Mouse (Mus musculus): ENCODE measurements around the gene Supv3l1.
"Not testable (repeated sequence)": the region's sequence is repeated elsewhere in the genome, so short reads cannot be mapped to it uniquely, and the experiment has no call there.

The Supv3l1 gene

GRCm38 (mm10) chr10:62449364-62450279 lies at the start of gene Supv3l1, which contains the start of gene 4930507D05Rik:
Supv3l1 (minus strand) TSS chr10:62449738.
4930507D05Rik (plus strand) TSS chr10:62449489.
- DNase-seq = peak; percentile 95

GRCm38 (mm10) chr10:62491681-62492080 lies 42.1 kb upstream of the Supv3l1 start:
- not testable (repeated sequence) for DNase-seq

- DNase-seq = peak; percentile 81
These were observed 38.7 kb upstream of the Supv3l1 start for GRCm38 (mm10) chr10:62488266-62488665.

- peak; percentile 99 for DNase-seq
These were observed 37.3 kb upstream of the Supv3l1 start, which contains the start of gene Vps26a for GRCm38 (mm10) chr10:62486618-62487415. Vps26a (minus strand) TSS chr10:62486805.

- no peak for DNase-seq
These were observed 36.5 kb upstream of the Supv3l1 start for GRCm38 (mm10) chr10:62485878-62486582.

DNA sequence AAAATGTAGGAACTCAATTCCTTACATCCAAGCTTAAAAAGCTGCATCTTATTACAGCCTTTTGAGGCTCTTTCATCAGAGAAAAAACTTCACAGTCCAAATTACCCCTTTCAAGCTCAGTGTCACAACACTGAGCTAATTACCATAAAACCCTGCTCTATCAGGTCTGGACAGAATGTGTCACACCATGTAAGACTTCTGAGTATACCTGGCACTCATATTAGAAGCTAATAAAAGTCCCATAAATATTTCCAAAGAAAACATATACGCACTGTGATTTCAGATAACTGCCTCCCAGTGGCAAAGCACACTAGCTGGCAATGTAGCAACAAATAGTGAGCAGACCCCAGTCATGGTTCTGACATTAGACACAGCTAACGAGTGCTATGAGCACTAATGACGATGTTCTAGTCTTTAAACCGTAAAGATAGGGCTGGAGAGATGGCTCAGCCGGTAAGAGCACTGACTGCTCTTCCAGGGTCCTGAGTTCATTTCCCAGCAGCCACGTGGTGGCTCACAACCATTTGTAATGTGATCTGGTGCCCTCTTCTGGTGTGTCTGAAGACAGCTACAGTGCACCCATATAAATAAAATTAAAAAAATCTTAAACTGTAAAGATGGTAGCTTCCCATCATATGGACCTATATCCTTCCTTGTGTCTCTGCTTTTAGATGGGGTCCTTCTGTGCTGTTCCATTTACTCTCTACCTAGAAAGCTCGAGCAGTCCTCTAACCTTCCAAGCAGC lies 31.7 kb upstream of the Supv3l1 start:
- no peak for DNase-seq

DNA sequence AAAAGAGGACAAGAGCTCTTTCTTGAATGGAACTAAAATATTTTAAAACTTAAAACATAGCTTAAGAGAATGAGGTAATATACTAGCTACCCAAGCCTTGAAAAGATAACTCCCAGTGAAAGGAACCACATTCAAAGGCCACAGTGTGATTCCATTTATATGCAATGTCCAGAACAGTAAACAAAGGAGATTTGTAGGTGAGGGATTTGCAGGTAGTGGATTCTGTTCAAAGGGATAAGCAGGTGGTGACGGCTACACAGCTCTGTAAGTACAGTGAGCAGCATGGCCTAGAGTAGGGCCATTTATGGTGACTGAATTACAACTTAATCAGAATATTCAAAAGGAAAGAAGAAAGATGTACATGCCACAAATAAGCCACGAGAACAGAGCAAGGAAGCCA lies 27.4 kb upstream of the Supv3l1 start:
- DNase-seq = no peak

GRCm38 (mm10) chr10:62474944-62475343 lies 25.4 kb upstream of the Supv3l1 start:
- no peak for DNase-seq

GRCm38 (mm10) chr10:62471105-62471504 lies 21.6 kb upstream of the Supv3l1 start:
- no peak for DNase-seq

- DNase-seq = no peak
These were observed 20.2 kb upstream of the Supv3l1 start for GRCm38 (mm10) chr10:62469736-62470135.

DNA sequence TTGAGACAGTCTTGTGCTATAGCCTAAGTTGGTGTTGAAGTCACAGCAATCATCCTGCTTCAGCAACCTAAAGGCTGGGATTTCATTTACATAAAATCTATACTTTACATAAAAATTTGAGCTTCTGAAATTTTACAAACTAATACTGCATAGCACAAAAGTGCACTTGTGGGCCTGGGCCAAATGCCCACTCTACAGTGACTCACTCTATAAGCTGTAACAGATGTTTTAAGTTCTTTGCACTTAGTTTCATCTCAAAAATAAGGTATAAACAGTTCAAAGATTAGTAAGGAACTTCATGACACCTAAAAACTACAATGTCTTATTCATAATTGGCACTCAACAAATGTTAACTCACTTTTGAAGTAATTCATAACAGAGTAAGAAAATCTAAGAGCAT lies 11.8 kb upstream of the Supv3l1 start:
- DNase-seq = no peak

DNA sequence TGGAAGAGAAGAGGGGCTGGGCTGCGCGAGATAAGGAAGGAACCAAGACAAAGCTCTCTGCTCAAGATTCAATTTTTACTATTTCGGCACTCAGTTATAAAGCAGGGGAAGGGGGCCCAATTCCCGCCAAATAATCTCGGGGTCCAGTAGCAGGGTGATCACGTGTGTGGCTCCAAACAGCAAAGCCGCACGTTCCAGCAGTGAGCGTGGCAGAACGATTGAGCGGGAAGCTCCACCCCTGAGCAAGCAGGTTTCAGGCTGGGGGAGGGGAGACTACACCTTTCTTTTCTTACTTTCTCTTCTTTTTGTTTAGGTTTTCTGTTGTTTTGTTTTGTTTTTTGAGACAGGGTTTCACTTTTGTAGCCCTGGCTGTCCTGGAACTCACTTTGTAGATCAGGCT lies 2.5 kb upstream of the Supv3l1 start:
- not testable (repeated sequence) for DNase-seq

- DNase-seq = no peak
These were observed 722 bp upstream of the Supv3l1 start for GRCm38 (mm10) chr10:62450280-62450640.

- no peak for DNase-seq
These were observed 19.1 kb downstream of the Supv3l1 start for GRCm38 (mm10) chr10:62430427-62430826.

GRCm38 (mm10) chr10:62425081-62425871 lies 24.3 kb downstream of the Supv3l1 start:
- DNase-seq = peak; percentile 37

DNA sequence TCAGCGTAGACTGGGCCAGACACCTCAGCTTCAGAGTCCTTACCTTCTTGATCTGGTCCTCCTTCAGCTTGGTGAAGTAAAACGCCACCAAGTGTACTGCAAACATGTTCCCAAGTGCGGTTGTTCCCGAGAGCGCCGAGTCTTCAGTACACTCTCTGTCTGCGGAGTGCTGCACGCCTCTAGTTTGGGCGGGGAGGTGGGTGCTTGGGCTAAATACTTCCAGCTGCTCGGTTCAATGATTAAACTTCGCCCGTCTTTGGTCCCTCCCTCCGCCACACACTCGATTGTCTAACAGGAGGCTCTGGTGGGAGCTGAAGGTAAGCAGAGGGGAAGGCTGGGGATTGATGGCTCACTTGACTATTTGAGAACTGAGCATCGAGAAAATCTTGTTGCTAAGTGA lies 27.3 kb downstream of the Supv3l1 start, which contains the start of gene Hkdc1:
Gene Hkdc1 (minus strand): TSS at position 237 of the 400 bp plus-strand sequence.
- peak; percentile 56 for DNase-seq

- DNase-seq = peak; percentile 45
These were observed 28.4 kb downstream of the Supv3l1 start for GRCm38 (mm10) chr10:62421127-62421526.

- no peak for DNase-seq
These were observed 29.1 kb downstream of the Supv3l1 start for GRCm38 (mm10) chr10:62420399-62420798.

- no peak for DNase-seq
These were observed 30.1 kb downstream of the Supv3l1 start for GRCm38 (mm10) chr10:62419422-62419821.

- peak; percentile 97 for DNase-seq
These were observed 30.6 kb downstream of the Supv3l1 start for GRCm38 (mm10) chr10:62418831-62419356.

GRCm38 (mm10) chr10:62413606-62413982 lies 35.9 kb downstream of the Supv3l1 start:
- DNase-seq = no peak
